ENCODE assay signal across 13 mouse cellular contexts in genomic region chr6:97882931-97883330, GRCm38 (mm10).
A peak's percentile ranks its signal among the peaks of the same experiment; 100 is the strongest.
DNase-seq lines count a peak whose midpoint lies in the region; ATAC-seq and TF ChIP-seq lines count a peak whose summit lies in the region.
"Had no signal": no experiment of that assay in that cellular context is flagged by ENCODE, and none has a peak within 500 bp of the region (broad histone marks: within the 10 kb centered on the region; RNA-seq: fewer than 3 reads in every experiment).

No protein-coding gene starts in this region.

- no peak overlapping the region for H3K4me2 ChIP-seq in limb, embryonic 12.5 days
- H3K4me2 ChIP-seq: intestine, embryonic 15.5 days; liver, embryonic 12.5 days had no signal

- no peak overlapping the region for H3K9ac ChIP-seq in limb, embryonic 12.5 days (replicated peaks)
- H3K9ac ChIP-seq: intestine, embryonic 15.5 days; liver, embryonic 12.5 days had no signal

- H3K27me3 ChIP-seq in heart, embryonic 10.5 days (ENCODE audit: insufficient read depth, poor library complexity, severe bottlenecking), result no peaks in the 10 kb centered on the region
- no peaks in the 10 kb centered on the region for H3K27me3 ChIP-seq in limb, embryonic 12.5 days
- H3K27me3 ChIP-seq: intestine, embryonic 15.5 days; liver, embryonic 12.5 days had no signal

- WGBS in heart, embryonic 10.5 days, result 79% methylated on average over 8 of the region's 8 CpGs
- 68% methylated on average over 8 of the region's 8 CpGs for WGBS in limb, embryonic 12.5 days

- no peaks in the 10 kb centered on the region for H3K36me3 ChIP-seq in heart, embryonic 10.5 days
- no peaks in the 10 kb centered on the region for H3K36me3 ChIP-seq in limb, embryonic 12.5 days
- H3K36me3 ChIP-seq: intestine, embryonic 15.5 days; liver, embryonic 12.5 days; midbrain, embryonic 10.5 days had no signal

- no peak for ATAC-seq in limb, embryonic 12.5 days (ENCODE audit: insufficient number of reproducible peaks, insufficient read depth, low FRiP score, low TSS enrichment, low read depth)
- ATAC-seq: intestine, embryonic 15.5 days; liver, embryonic 12.5 days had no signal

- no peaks in the 10 kb centered on the region for H3K9me3 ChIP-seq in heart, embryonic 10.5 days
- H3K9me3 ChIP-seq in limb, embryonic 12.5 days, result no peaks in the 10 kb centered on the region
- H3K9me3 ChIP-seq: intestine, embryonic 15.5 days; liver, embryonic 12.5 days; midbrain, embryonic 10.5 days had no signal

- H3K27ac ChIP-seq in heart, embryonic 10.5 days, result peak overlapping the region; percentile 85
- peak overlapping the region; percentile 37 for H3K27ac ChIP-seq in layer of hippocampus, adult 2 months
- H3K27ac ChIP-seq in limb, embryonic 12.5 days, result peak overlapping the region; percentile 73; the same call in 1 of the 2 replicates
- H3K27ac ChIP-seq: intestine, embryonic 15.5 days; liver, embryonic 12.5 days; midbrain, embryonic 10.5 days had no signal

- TF ChIP-seq CTCF in layer of hippocampus, adult 2 months (conservative IDR thresholded peaks at IDR 0.05), result no peak

- H3K4me3 ChIP-seq in heart, embryonic 10.5 days, result no peak overlapping the region
- H3K4me3 ChIP-seq in layer of hippocampus, adult 2 months, result no peak overlapping the region
- no peak overlapping the region for H3K4me3 ChIP-seq in limb, embryonic 12.5 days (replicated peaks)
- H3K4me3 ChIP-seq: erythroblast, embryonic 14.5 days; intestine, embryonic 15.5 days; liver, embryonic 12.5 days; midbrain, embryonic 10.5 days had no signal

- no peak for DNase-seq in heart, embryonic 10.5 days (ENCODE audit: low spot score)
- no peak for DNase-seq in heart, adult 9 months (ENCODE audit: low spot score in 2 of 2)
- no peak for DNase-seq in layer of hippocampus, adult 2 months (ENCODE audit: low spot score in 2 of 2)
- no peak for DNase-seq in layer of hippocampus, postnatal 36 days
- DNase-seq in cerebellum, adult 9-10 months, result peak; percentile 88
- no peak for DNase-seq in spleen, adult 12 weeks (ENCODE audit: low spot score)
- no peak for DNase-seq in lung, postnatal 10 days
- DNase-seq: kidney, postnatal 25 days had no signal

- H3K4me1 ChIP-seq in heart, embryonic 10.5 days, result peaks cover 69% of the 10 kb centered on the region
- peaks cover 5% of the 10 kb centered on the region for H3K4me1 ChIP-seq in limb, embryonic 12.5 days (replicated peaks)
- H3K4me1 ChIP-seq: intestine, embryonic 15.5 days had no signal
